Mouse (Mus musculus): Measurements from ENCODE around the gene Zfp595. TPM values are rescaled to one million over a fixed set of nuclear protein-coding genes. Genes with fewer than 3 reads are reported as not detected.

Zfp595 gene
- total and polyA plus RNA-seq, 3 experiments: 2.6 to 3.9 TPM; not detected in 1

DNA sequence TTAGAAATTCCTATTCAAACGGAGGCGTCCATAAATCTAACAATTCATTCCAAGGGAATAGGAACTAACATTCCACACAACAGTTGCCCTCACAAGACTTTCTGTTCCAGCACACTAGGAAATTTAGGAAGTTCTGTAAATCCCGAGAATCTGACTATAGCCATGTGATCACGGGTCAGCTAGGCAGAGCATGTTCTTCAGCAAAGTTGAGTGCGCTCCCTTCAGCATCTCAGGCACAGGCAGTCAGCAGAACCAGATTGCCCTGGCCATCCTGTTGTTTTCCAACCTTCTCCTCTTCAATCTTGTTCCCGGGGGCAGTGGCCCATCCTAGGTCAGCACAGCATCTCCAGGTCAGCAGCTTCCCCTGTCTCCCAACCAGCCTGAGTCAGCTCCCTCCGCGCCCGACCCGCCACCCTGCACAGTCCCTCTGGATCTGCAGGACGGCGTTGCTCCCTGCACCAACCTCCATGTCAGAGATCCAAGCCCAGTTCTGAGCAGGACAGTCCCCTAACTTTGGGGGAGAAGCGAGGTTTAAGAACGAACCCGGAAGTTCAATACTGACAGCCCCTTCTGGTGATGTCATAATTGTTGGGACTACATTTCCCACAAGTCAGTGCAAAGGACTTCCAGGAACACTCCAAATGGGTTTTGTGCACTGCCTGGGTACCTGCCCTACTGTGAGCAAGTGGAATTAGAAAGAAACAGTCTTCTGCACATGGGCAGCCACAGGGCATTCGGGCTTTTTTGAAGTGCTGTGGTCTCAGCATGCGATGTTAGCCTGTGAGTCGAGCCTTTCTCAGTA is 63.6 kb downstream of the Zfp595 start (continued):
- no peak for TF ChIP-seq MEF2A (IDR thresholded peaks at IDR 0.05; ENCODE audit: extremely low read depth, insufficient replicate concordance, low read depth, low read length, poor library complexity, severe bottlenecking)
- no peak for TF ChIP-seq GATA1 (IDR thresholded peaks at IDR 0.05; ENCODE audit: low read depth, low read length)
- peak; percentile 99 for TF ChIP-seq ZKSCAN1 (IDR thresholded peaks at IDR 0.05; ENCODE audit: low read depth, low read length)
- no peak for TF ChIP-seq MAZ (IDR thresholded peaks at IDR 0.05; ENCODE audit: low read depth, low read length)
- peak; percentile 57; the same call in 1 of the 2 replicates for TF ChIP-seq NELFE (IDR thresholded peaks at IDR 0.05; ENCODE audit: low read depth, low read length)
- TF ChIP-seq ZC3H11A (IDR thresholded peaks at IDR 0.05; ENCODE audit: low read depth, low read length): no peak
- TF ChIP-seq ELF1 (IDR thresholded peaks at IDR 0.05; ENCODE audit: low read depth, low read length): peak; percentile 97
- no peak for TF ChIP-seq EP300 (IDR thresholded peaks at IDR 0.05; ENCODE audit: low read depth in 1 of 2, low read length in 2 of 2)
- TF ChIP-seq MYB (IDR thresholded peaks at IDR 0.05; ENCODE audit: low read depth, low read length): no peak
- TF ChIP-seq UBTF (IDR thresholded peaks at IDR 0.05; ENCODE audit: borderline replicate concordance, insufficient read depth, low read depth, low read length): no peak
- TF ChIP-seq POLR2A (IDR thresholded peaks at IDR 0.05; ENCODE audit: control insufficient read depth in 1 of 2, insufficient read depth in 1 of 2, low read depth in 1 of 2, low read length in 2 of 2, poor library complexity in 1 of 2): peak in 1 of 2 experiments; percentile 70; a peak in 2 of 4 replicates
- TF ChIP-seq TBP (IDR thresholded peaks at IDR 0.05; ENCODE audit: low read depth, low read length): peak; percentile 82
- TF ChIP-seq CHD1 (IDR thresholded peaks at IDR 0.05; ENCODE audit: low read depth, low read length): no peak
- TF ChIP-seq ZNF384 (IDR thresholded peaks at IDR 0.05; ENCODE audit: low read depth, low read length): no peak
- no peak for TF ChIP-seq E2F4 (IDR thresholded peaks at IDR 0.05; ENCODE audit: borderline replicate concordance, low read depth, low read length)
- peak; percentile 39; the same call in 1 of the 2 replicates for TF ChIP-seq TCF12 (IDR thresholded peaks at IDR 0.05; ENCODE audit: low read depth, low read length)
- peak; percentile 96 for TF ChIP-seq SIN3A (IDR thresholded peaks at IDR 0.05; ENCODE audit: low read length)
- TF ChIP-seq MAFK (IDR thresholded peaks at IDR 0.05; ENCODE audit: borderline replicate concordance, low read depth, low read length): no peak
- no peak for TF ChIP-seq RAD21 (IDR thresholded peaks at IDR 0.05; ENCODE audit: low read depth, low read length)
- no peak for TF ChIP-seq SMC3 (IDR thresholded peaks at IDR 0.05; ENCODE audit: low read depth, low read length)
- peak; percentile 79 for TF ChIP-seq KAT2A (conservative IDR thresholded peaks at IDR 0.05; ENCODE audit: low read depth, low read length)
- no peak for TF ChIP-seq RCOR1 (IDR thresholded peaks at IDR 0.05; ENCODE audit: low read depth, low read length)

Other genes with a start within 250 kb of the Zfp595 start
- gene Zfp708, start 234.6 kb downstream of the Zfp595 start, total RNA-seq (2012; rRNA removed): 0.81 and 1.0 TPM in 2 replicates
- under 1 TPM in 1 of 2 experiments, not detected in 1; 0.39 TPM for gene Zfp708, start 234.6 kb downstream of the Zfp595 start, polyA plus RNA-seq (2012; ENCODE audit: insufficient read depth in 1 of 2, insufficient read length in 2 of 2, low read depth in 1 of 2, low replicate concordance in 2 of 2, missing spikeins in 1 of 2)
- 2.2 and 2.9 TPM in 2 replicates for gene Gm28557, start 224.0 kb downstream of the Zfp595 start, total RNA-seq (2012; rRNA removed)
- 1 to 10 TPM in 1 of 2 experiments, not detected in 1; 2.1 TPM for gene Gm28557, start 224.0 kb downstream of the Zfp595 start, polyA plus RNA-seq (2012; ENCODE audit: insufficient read depth in 1 of 2, insufficient read length in 2 of 2, low read depth in 1 of 2, low replicate concordance in 2 of 2, missing spikeins in 1 of 2)
- 0.19 and 0.26 TPM in 2 replicates for gene Rslcan18, start 216.3 kb downstream of the Zfp595 start, total RNA-seq (2012; rRNA removed)
- under 1 TPM in 1 of 2 experiments, not detected in 1; 0.11 TPM for gene Rslcan18, start 216.3 kb downstream of the Zfp595 start, polyA plus RNA-seq (2012; ENCODE audit: insufficient read depth in 1 of 2, insufficient read length in 2 of 2, low read depth in 1 of 2, low replicate concordance in 2 of 2, missing spikeins in 1 of 2)
- gene Zfp759, start 210.9 kb downstream of the Zfp595 start, total RNA-seq (2012; rRNA removed): 1.5 and 2.3 TPM in 2 replicates
- 1 to 10 TPM in 1 of 2 experiments, not detected in 1; 1.5 TPM for gene Zfp759, start 210.9 kb downstream of the Zfp595 start, polyA plus RNA-seq (2012; ENCODE audit: insufficient read depth in 1 of 2, insufficient read length in 2 of 2, low read depth in 1 of 2, low replicate concordance in 2 of 2, missing spikeins in 1 of 2)
- gene Rsl1, start 159.4 kb downstream of the Zfp595 start, total RNA-seq (2012; rRNA removed): 0.12 TPM in 1 of 2 replicates, not detected in the other
- gene Rsl1, start 159.4 kb downstream of the Zfp595 start, polyA plus RNA-seq (2012; ENCODE audit: insufficient read depth in 1 of 2, insufficient read length in 2 of 2, low read depth in 1 of 2, low replicate concordance in 2 of 2, missing spikeins in 1 of 2): not detected
- gene Zfp455, start 138.1 kb downstream of the Zfp595 start, total RNA-seq (2012; rRNA removed): 0.29 and 0.46 TPM in 2 replicates
- under 1 TPM in 1 of 2 experiments, not detected in 1; 0.38 TPM for gene Zfp455, start 138.1 kb downstream of the Zfp595 start, polyA plus RNA-seq (2012; ENCODE audit: insufficient read depth in 1 of 2, insufficient read length in 2 of 2, low read depth in 1 of 2, low replicate concordance in 2 of 2, missing spikeins in 1 of 2)
- gene Zfp458, start 54.1 kb downstream of the Zfp595 start, total RNA-seq (2012; rRNA removed): 1.4 and 1.6 TPM in 2 replicates
- gene Zfp458, start 54.1 kb downstream of the Zfp595 start, polyA plus RNA-seq (2012; ENCODE audit: insufficient read depth in 1 of 2, insufficient read length in 2 of 2, low read depth in 1 of 2, low replicate concordance in 2 of 2, missing spikeins in 1 of 2): 1 to 10 TPM in 1 of 2 experiments, not detected in 1; 1.3 TPM
- 1.1 and 1.7 TPM in 2 replicates for gene Zfp457, start 26.1 kb downstream of the Zfp595 start, total RNA-seq (2012; rRNA removed)
- gene Zfp457, start 26.1 kb downstream of the Zfp595 start, polyA plus RNA-seq (2012; ENCODE audit: insufficient read depth in 1 of 2, insufficient read length in 2 of 2, low read depth in 1 of 2, low replicate concordance in 2 of 2, missing spikeins in 1 of 2): 1 to 10 TPM in 1 of 2 experiments, not detected in 1; 1.4 TPM
- gene Gm28044, start 28.0 kb upstream of the Zfp595 start, total RNA-seq (2012; rRNA removed): 2.5 and 3.6 TPM in 2 replicates
- 1 to 10 TPM in 1 of 2 experiments, not detected in 1; 1.1 TPM for gene Gm28044, start 28.0 kb upstream of the Zfp595 start, polyA plus RNA-seq (2012; ENCODE audit: insufficient read depth in 1 of 2, insufficient read length in 2 of 2, low read depth in 1 of 2, low replicate concordance in 2 of 2, missing spikeins in 1 of 2)
- gene Zfp953, start 28.0 kb upstream of the Zfp595 start, total RNA-seq (2012; rRNA removed): 0.75 and 0.81 TPM in 2 replicates
- under 1 TPM in 1 of 2 experiments, not detected in 1; 0.84 TPM for gene Zfp953, start 28.0 kb upstream of the Zfp595 start, polyA plus RNA-seq (2012; ENCODE audit: insufficient read depth in 1 of 2, insufficient read length in 2 of 2, low read depth in 1 of 2, low replicate concordance in 2 of 2, missing spikeins in 1 of 2)
- gene Gm28041, start 43.2 kb upstream of the Zfp595 start, total RNA-seq (2012; rRNA removed): 0.23 and 0.65 TPM in 2 replicates
- under 1 TPM in 1 of 2 experiments, not detected in 1; 0.18 TPM for gene Gm28041, start 43.2 kb upstream of the Zfp595 start, polyA plus RNA-seq (2012; ENCODE audit: insufficient read depth in 1 of 2, insufficient read length in 2 of 2, low read depth in 1 of 2, low replicate concordance in 2 of 2, missing spikeins in 1 of 2)
- gene Zfp456, start 43.2 kb upstream of the Zfp595 start, total RNA-seq (2012; rRNA removed): 0.26 and 0.35 TPM in 2 replicates
- under 1 TPM in 1 of 2 experiments, not detected in 1; 0.43 TPM for gene Zfp456, start 43.2 kb upstream of the Zfp595 start, polyA plus RNA-seq (2012; ENCODE audit: insufficient read depth in 1 of 2, insufficient read length in 2 of 2, low read depth in 1 of 2, low replicate concordance in 2 of 2, missing spikeins in 1 of 2)
- 1.0 and 1.1 TPM in 2 replicates for gene Zfp429, start 67.2 kb upstream of the Zfp595 start, total RNA-seq (2012; rRNA removed)
- under 1 TPM in 1 of 2 experiments, not detected in 1; 0.67 TPM for gene Zfp429, start 67.2 kb upstream of the Zfp595 start, polyA plus RNA-seq (2012; ENCODE audit: insufficient read depth in 1 of 2, insufficient read length in 2 of 2, low read depth in 1 of 2, low replicate concordance in 2 of 2, missing spikeins in 1 of 2)
- gene Zfp459, start 88.8 kb upstream of the Zfp595 start, total RNA-seq (2012; rRNA removed): not detected in 2 replicates
- not detected for gene Zfp459, start 88.8 kb upstream of the Zfp595 start, polyA plus RNA-seq (2012; ENCODE audit: insufficient read depth in 1 of 2, insufficient read length in 2 of 2, low read depth in 1 of 2, low replicate concordance in 2 of 2, missing spikeins in 1 of 2)
- 4.8 and 6.1 TPM in 2 replicates for gene Zfp874a, start 119.1 kb upstream of the Zfp595 start, total RNA-seq (2012; rRNA removed)
- 1 to 10 TPM in 1 of 2 experiments, not detected in 1; 4.1 TPM for gene Zfp874a, start 119.1 kb upstream of the Zfp595 start, polyA plus RNA-seq (2012; ENCODE audit: insufficient read depth in 1 of 2, insufficient read length in 2 of 2, low read depth in 1 of 2, low replicate concordance in 2 of 2, missing spikeins in 1 of 2)
- 4.4 and 4.9 TPM in 2 replicates for gene Zfp874b, start 151.7 kb upstream of the Zfp595 start, total RNA-seq (2012; rRNA removed)
- gene Zfp874b, start 151.7 kb upstream of the Zfp595 start, polyA plus RNA-seq (2012; ENCODE audit: insufficient read depth in 1 of 2, insufficient read length in 2 of 2, low read depth in 1 of 2, low replicate concordance in 2 of 2, missing spikeins in 1 of 2): 1 to 10 TPM in 1 of 2 experiments, not detected in 1; 3.5 TPM
- gene Zfp58, start 168.0 kb upstream of the Zfp595 start, total RNA-seq (2012; rRNA removed): 3.5 and 4.8 TPM in 2 replicates
- gene Zfp58, start 168.0 kb upstream of the Zfp595 start, polyA plus RNA-seq (2012; ENCODE audit: insufficient read depth in 1 of 2, insufficient read length in 2 of 2, low read depth in 1 of 2, low replicate concordance in 2 of 2, missing spikeins in 1 of 2): 1 to 10 TPM in 1 of 2 experiments, not detected in 1; 3.2 TPM
- not detected in 2 replicates for gene Gm26965, start 193.6 kb upstream of the Zfp595 start, total RNA-seq (2012; rRNA removed)
- not detected for gene Gm26965, start 193.6 kb upstream of the Zfp595 start, polyA plus RNA-seq (2012; ENCODE audit: insufficient read depth in 1 of 2, insufficient read length in 2 of 2, low read depth in 1 of 2, low replicate concordance in 2 of 2, missing spikeins in 1 of 2)
- gene Zfp87, start 193.6 kb upstream of the Zfp595 start, total RNA-seq (2012; rRNA removed): 17.8 and 28.4 TPM in 2 replicates
- gene Zfp87, start 193.6 kb upstream of the Zfp595 start, polyA plus RNA-seq (2012; ENCODE audit: insufficient read depth in 1 of 2, insufficient read length in 2 of 2, low read depth in 1 of 2, low replicate concordance in 2 of 2, missing spikeins in 1 of 2): 10 to 100 TPM in 1 of 2 experiments, not detected in 1; 11.7 TPM
- 4.3 and 4.9 TPM in 2 replicates for gene Zfp748, start 221.3 kb upstream of the Zfp595 start, total RNA-seq (2012; rRNA removed)
- gene Zfp748, start 221.3 kb upstream of the Zfp595 start, polyA plus RNA-seq (2012; ENCODE audit: insufficient read depth in 1 of 2, insufficient read length in 2 of 2, low read depth in 1 of 2, low replicate concordance in 2 of 2, missing spikeins in 1 of 2): 1 to 10 TPM in 1 of 2 experiments, not detected in 1; 4.0 TPM